Mouse (Mus musculus) embryo, embryonic 10 days (tissue): ENCODE results near the gene Mgat1.

Source experiments
- DNase-seq: peaks from one replicate; pipeline ENCODE4 v3.0.0-alpha.2; 2015; ENCODE audit warnings: low spot score

The Mgat1 gene

DNA sequence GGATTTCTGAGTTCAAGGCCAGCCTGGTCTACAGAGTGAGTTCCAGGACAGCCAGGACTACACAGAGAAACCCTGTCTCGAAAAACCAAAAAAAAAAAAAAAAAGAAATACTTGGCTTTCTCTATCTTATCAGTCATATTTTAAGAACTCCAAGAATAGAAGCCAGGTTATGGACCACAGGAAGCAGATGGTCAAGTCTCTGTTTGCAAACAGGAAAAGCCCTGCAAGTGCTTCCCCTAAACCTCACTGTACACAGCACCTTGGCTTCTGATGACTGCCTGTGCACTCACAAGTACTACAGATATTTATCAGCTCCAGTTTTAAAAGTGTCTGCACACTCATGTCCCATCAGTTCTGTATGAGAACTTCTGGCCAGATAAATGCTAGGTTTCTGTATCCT lies 2.5 kb upstream of the Mgat1 start:
- DNase-seq, result no peak

- DNase-seq, result peak; percentile 53
Observed at GRCm38 (mm10) chr11:49242944-49243626, 906 bp upstream of the Mgat1 start.

DNA sequence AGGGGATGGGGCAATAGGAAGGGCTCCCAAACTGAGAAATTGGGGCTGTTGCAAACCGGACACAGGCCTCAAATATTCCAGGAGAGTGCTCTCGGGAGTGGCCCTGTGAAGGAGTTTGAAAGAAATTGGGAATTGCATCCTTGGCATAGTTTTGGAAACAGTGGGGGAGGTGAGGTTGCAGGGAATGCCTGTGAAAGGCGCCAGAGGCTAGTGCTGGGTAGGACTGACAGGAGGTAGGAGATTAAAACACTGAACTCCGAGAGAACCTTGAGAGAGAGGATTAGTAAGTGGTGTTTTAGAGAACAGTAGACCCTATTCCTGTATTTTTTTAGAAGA lies 572 bp downstream of the Mgat1 start:
- DNase-seq, result peak; percentile 25

DNA sequence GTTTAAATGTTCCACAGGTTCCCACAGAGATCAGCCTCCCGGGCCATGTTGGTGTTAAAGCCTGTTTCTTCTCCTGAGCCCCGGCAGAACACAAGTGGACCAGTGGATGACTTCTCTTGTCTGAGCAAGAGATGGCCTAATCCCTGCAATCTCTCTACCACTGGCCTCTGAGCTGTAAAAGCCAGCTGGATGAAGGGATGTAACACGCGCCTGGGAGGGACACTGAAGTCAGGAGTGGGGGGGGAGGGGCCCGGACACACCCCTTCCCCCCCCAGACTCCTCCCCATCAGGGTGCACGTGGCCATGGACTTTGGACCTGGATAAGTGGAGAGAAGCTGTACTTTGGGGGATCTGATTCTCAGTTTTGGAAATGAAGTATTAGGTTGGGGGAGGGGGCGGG lies 1.2 kb downstream of the Mgat1 start:
- DNase-seq, result no peak

DNA sequence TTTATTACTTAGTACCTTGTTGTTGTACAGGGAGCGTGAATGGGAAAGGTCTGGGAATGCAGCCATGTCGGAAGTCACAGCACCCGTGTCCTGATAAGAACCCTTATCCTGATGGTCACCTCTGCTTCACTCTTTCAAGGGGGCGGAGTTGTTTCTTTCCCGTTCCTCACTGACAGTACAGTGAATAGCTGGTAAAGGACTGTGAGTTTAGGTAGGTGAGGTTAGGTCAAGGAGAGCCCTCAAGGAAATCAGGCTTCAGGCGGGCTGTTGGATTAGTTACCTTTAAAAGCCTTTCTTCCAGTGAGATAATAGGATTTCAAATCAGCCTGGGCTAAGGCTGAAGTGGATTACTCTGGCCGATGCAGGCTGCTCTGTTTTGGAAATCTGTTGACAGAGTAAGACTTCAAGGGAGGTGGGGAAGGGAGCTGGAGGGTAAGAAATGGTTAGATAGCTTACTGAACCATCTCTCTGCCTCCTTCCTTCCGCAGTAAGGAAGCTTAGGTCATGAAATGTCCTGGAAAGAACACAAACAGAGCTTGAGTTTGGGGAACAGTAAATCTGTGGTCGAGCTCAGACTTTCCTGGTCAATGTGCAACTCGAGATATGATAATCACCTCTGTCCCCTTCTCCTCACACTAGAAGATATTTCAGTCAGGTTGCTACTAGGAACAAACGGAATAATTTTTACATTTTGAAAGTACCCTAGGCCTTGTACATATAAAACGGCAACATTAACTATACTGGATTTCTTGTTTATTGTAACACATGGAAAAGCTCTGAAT lies 1.8 kb downstream of the Mgat1 start:
- DNase-seq, result no peak

DNA sequence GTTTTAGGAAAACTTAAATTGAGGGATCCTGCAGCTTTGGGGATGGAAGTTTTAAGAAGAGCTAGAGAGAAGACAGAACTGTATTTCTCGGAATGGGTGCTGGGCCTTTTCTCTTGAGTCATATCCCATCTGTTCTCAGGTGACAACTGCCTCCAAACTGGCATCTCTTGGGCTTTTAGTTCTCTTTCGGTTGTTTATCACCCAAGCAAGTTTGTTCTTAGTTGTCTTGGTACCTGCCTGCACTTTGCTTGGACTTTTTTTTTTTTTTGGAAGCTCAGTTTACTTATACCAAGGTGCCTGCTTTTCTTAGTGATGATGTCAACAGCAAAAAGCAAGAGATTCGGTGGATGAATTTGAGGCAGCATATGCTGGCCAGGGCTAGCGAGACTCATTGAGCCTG lies 2.5 kb downstream of the Mgat1 start:
- DNase-seq, result no peak

- no peak for DNase-seq
Observed at GRCm38 (mm10) chr11:49247255-49247654, 3.3 kb downstream of the Mgat1 start.

DNA sequence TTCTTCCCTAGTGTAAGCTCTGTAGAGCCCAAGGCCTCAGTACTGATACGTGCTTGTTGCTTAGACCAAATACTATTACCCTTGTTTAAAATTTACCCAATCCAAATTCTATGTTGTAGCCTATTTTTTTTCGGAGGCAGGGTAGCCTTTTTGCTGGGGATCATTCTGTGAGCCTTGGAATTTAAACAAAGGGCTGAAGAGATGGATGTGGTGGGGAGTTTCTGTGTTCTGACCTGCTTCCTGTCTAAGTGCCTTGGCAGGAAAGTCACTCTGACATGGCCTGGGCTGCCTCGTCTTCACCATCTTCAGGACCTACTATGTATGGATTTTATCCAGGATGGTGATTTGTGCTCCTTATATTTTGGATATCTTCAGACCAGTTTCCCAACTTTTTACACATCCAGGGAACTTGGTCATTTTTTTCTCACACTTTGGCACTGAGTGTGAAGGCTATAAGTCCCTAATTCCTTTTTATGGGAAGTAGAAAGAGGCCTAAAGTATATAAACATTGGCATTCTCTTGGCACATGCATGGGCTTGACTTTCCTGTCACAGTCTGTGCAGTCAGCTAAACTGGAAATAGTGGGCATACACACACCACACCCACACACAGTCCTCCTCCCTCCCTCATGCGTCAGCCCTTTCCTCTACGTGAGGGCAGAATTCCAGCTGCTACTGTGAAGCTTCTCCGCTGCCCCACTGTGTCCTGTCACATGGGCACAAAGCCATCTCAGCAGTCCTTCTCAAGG lies 4.4 kb downstream of the Mgat1 start:
- DNase-seq, result no peak

DNA sequence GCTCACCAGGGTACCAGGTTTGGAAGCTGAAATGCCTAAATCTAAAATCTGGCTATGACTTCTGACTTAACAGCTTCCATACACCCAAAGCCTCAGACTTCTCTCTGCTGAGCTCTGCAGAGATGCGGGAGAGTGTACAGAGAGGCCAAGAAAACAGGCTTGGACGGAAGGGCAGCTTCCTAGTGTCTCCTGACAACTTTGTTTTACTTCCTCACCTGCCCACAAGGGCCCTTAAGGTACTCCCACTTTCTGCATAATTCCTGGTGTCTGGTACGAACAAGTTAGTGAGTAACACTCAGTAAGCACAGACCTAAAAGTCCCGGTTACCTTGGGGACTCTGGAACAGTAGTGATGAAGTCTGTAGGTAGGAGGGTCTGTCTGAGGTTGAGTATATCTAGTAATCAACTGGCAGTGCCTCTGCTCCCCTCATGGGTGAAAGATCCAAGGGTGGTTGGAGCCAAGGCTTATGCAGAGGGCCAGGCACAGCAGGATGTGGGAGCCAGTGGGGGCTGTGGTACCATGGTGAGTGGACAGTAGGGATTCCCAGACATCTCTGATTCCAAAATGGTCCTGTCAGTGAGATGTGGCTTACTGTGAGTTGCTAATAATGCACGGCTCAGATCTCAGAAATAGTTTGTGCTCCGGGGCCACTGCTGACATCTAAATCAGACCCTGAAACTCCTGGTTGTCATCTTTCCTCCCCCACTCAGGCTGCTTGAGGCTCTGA lies 5.1 kb downstream of the Mgat1 start:
- DNase-seq, result no peak

DNA sequence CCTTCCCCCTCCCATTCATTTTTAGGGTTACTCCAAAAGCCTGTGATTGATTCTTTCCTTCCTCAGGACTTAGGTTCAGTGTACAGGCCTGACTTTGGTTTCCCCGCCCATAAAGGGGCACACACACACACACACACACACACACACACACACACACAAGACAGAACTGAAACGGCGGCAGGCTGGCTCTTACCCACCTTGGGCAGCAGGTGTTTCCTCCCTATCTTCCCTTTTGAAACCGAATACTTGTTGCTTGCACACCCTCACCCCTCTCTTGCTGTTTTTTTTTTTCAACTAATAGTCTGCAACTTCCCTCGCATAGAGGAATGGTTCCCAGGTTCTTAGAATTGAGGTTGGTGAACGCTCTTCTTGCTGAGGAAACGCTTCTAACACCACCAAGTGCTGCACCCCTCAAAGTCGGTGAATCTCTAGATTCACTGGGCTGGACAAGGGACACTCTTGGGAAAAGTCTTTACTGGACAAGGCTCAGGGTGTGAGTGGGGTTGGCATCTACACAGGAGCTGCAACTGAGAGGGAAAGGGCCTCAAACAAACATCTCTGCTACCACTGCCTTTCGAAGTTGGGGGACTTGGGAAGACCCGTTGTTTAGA lies 5.9 kb downstream of the Mgat1 start:
- DNase-seq, result no peak

DNA sequence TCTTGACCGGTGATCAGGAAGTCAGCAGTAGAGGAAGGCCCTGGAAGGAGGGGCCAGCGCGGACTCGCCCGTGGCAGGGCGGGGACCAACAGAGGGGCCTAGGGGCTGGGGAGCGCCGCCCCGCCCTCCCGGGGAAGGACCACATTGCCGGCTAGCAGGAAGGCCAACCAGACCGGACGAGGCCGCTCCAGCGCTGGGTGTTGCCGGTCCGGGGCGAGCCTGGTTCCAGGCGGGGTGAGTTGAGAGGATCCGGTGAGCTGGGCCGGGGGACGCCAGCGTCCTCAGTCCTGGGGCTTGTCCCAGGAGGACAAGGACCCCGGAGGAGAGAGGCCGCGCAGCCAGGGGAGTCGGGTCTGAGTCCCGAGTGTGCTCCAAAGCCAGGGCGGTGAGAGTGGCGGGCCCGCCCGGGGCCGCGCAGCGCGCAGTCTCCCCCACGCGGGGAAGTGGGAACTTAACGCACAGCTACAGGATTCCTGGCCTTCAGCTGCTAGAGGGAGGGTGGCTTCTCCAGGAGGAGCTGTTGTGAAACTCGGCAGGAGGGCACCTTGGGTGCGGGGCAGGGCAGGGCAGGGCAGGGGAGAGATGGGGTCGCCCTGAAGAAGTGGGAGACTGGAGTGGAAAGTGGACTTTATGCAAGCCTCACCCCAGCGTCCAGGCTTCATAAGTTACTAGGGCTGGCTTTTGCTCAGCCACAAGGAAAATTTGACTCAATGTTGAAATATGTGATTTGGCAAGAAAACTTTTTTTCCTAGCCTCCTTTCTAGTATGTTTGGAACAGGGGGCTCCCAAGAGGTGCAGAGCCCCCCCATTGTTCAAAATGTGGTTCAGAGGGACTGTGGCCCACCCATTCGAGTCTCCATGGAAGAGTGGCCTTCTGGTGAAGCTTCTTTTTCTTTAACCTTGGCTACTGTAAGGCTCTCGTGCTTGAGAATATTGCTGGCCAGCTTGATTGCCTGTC lies 6.7 kb downstream of the Mgat1 start:
- DNase-seq, result peak; percentile 90

DNA sequence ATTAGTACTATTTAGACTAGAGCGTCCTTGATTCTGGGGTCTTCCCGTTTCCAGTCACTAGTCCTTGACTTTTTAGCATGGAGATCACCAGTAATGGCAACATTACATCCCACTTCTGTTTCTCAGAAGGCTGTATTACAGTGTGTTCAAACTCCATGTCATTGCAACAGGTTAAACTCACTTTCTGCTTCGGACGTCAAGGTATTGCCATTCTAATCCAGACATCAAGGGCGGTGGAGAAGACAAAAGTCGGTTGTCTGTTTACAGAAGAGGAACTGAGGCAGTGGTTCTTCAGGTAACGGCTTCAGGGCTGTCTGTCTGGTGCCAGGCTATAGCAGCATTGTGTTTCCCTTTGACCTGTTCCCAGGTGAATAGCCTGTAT lies 7.4 kb downstream of the Mgat1 start:
- DNase-seq, result no peak

DNA sequence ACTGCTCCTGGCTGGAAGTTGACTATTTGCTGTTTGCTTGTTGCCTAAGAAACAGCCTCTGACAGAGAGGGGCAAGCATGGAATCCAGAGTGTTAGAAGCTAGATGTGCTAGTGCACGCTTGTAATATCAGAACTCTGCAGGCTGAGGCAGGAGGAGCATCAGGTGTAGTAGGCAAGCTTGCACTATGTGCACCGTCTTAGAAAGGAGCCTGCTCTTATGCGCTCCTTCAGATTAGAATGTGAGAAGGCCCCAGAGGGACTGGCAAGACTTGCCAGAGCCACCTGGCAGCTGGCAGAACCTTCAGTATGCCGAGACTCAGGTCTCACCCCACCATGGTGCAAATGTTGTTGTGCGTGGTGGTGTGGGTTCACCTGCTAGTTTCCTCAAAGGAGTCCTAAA lies 8.1 kb downstream of the Mgat1 start:
- DNase-seq, result no peak

- no peak for DNase-seq
Observed at GRCm38 (mm10) chr11:49253035-49253434, 9.0 kb downstream of the Mgat1 start.

GRCm38 (mm10) chr11:49259296-49259695 lies 15.3 kb downstream of the Mgat1 start:
- no peak for DNase-seq

DNA sequence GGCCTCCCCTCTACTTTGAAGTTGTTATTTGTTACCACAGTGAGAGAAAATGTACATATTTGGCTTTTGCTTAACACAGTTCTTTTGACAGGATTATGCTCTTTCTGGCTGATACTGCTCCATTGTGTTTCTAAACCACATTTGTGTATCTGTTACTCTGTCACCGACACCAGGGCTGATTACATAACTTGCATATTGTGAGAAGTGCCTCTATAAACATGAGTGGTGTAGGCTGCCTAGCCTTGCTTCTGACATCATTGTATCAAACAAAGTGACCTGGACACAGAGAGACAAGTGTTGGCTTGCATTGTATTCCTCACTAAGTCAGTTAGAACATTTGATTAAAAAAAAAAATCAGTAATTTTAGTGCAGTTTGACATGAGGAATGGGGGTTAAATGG lies 15.8 kb downstream of the Mgat1 start:
- no peak for DNase-seq

- DNase-seq, result no peak
Observed at GRCm38 (mm10) chr11:49260598-49261312, 16.8 kb downstream of the Mgat1 start.

- DNase-seq, result no peak
Observed at GRCm38 (mm10) chr11:49261313-49261855, 17.4 kb downstream of the Mgat1 start.

GRCm38 (mm10) chr11:49262286-49262685 lies 18.3 kb downstream of the Mgat1 start:
- DNase-seq, result no peak

DNA sequence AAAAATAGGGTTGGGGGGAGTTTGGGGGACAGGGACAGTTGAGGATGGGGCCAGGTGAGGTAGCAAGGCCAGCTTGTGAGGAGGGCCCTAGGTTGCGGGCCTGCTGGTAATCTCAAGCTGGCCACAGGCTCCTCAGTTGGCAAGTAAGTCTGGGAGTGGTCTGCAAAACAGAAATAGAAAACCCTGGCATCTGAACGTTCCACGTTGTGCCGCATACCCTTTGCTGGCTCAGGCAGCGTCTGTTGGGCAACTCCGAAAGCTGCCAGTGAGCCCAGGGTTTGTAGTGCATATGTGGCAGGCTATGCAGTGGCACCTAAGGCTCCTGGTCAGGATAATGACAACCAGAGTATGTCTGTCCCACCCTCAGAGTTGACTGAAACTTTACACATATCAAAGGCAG lies 19.2 kb downstream of the Mgat1 start:
- no peak for DNase-seq
